Mouse (Mus musculus) hindbrain, embryonic 16.5 days (tissue): Measurements from ENCODE around the gene Gm21954. TPM values are rescaled to one million over a fixed set of nuclear protein-coding genes. Genes with fewer than 3 reads are reported as not detected.
A peak's percentile ranks its signal among the peaks of the same experiment; 100 is the strongest.

ENCODE experiments used
- ATAC-seq: fragments of 200-750 bp; cut with Nextera tagmentation; 2 replicates; pipeline ENCODE4 v1.8.0; 2017; ENCODE audit warnings: moderate TSS enrichment, moderate library complexity
- H3K27ac ChIP-seq: fragments of 300-500 bp; sonication (generic); 2 replicates; pipeline ENCODE4 v1.5.1; 2014; ENCODE audit warnings: low read depth, mild to moderate bottlenecking, control low read depth, low read length, moderate library complexity
- H3K27me3 ChIP-seq: fragments of 300-500 bp; sonication (generic); replicated peaks from 2 replicates; pipeline ENCODE4 v1.6.1; 2014; ENCODE audit warnings: low read length; ENCODE audit not compliant: control insufficient read depth, insufficient read depth
- H3K36me3 ChIP-seq: fragments of 300-500 bp; sonication (generic); 2 replicates; pipeline ENCODE4 v1.6.1; 2014; ENCODE audit warnings: mild to moderate bottlenecking, low read length, moderate library complexity, mixed read lengths; ENCODE audit not compliant: control insufficient read depth, insufficient read depth
- H3K4me1 ChIP-seq: fragments of 300-500 bp; sonication (generic); 2 replicates; pipeline ENCODE4 v1.6.1; 2014; ENCODE audit warnings: low read depth, low read length; ENCODE audit not compliant: control insufficient read depth, insufficient read depth
- H3K4me2 ChIP-seq: fragments of 300-500 bp; sonication (generic); 2 replicates; pipeline ENCODE4 v1.6.1; 2014; ENCODE audit warnings: mild to moderate bottlenecking, low read length, control low read depth, moderate library complexity
- H3K4me3 ChIP-seq: fragments of 300-500 bp; sonication (generic); 2 replicates; pipeline ENCODE4 v1.5.1; 2014; ENCODE audit warnings: mild to moderate bottlenecking, low read length, control low read depth, moderate library complexity
- H3K9ac ChIP-seq: fragments of 300-500 bp; sonication (generic); 2 replicates; pipeline ENCODE4 v1.6.1; 2014; ENCODE audit warnings: low read depth, mild to moderate bottlenecking, control low read depth, low read length, moderate library complexity
- H3K9me3 ChIP-seq: fragments of 300-500 bp; sonication (generic); 2 replicates; pipeline ENCODE4 v1.6.1; 2014; ENCODE audit warnings: mild to moderate bottlenecking, low read length, moderate library complexity; ENCODE audit not compliant: control insufficient read depth
- WGBS: fragments of 180-500 bp; shearing (Covaris S2); extraction: QIAGEN DNeasy Blood & Tissue Kit; methylation state at CpG from one replicate; pipeline ENCODE4 v1.1.7; 2014; 5-methylcytosine and 5-hydroxymethylcytosine counted together
- polyA plus RNA-seq: library from polyadenylated mRNA; unstranded; fragments of >200 nt; fragmentation: Nextera tagmentation; extraction: Ambion mirVana; gene quantifications from 2 replicates; pipeline ENCODE4 v1.2.1, GENCODE M21; 2015

The Gm21954 gene
- polyA plus RNA-seq, 1 experiment from 2014 or later, result not detected

GRCm38 (mm10) chr3:55495866-55496265 lies 23.9 kb upstream of the Gm21954 start:
- Histone ChIP-seq H3K27me3 (no peaks in the 10 kb centered on the region), H3K4me3 (no peak overlapping the region), H3K4me1 (no peaks in the 10 kb centered on the region), H3K9me3 (no peaks in the 10 kb centered on the region), H3K4me2 (no peak overlapping the region), H3K27ac (no peak overlapping the region), H3K9ac (no peak overlapping the region), H3K36me3 (peaks cover 16% of the 10 kb centered on the region)
- 31% methylated on average over 4 of the region's 4 CpGs for WGBS
- ATAC-seq, result no peak

- no peaks in the 10 kb centered on the region for H3K27me3 ChIP-seq
- ATAC-seq, result no peak
- H3K4me1 ChIP-seq, result no peaks in the 10 kb centered on the region
- no peak overlapping the region for H3K9ac ChIP-seq
- H3K27ac ChIP-seq, result no peak overlapping the region
- peaks cover 20% of the 10 kb centered on the region for H3K36me3 ChIP-seq
- H3K9me3 ChIP-seq, result no peaks in the 10 kb centered on the region
- 84% methylated on average over 7 of the region's 7 CpGs for whole genome bisulfite sequencing
- no peak overlapping the region for H3K4me2 ChIP-seq
- H3K4me3 ChIP-seq, result no peak overlapping the region
Measured at GRCm38 (mm10) chr3:55495231-55495630, 23.2 kb upstream of the Gm21954 start.

- no peaks in the 10 kb centered on the region for H3K4me1 ChIP-seq
- H3K27me3 ChIP-seq, result no peaks in the 10 kb centered on the region
- no peak overlapping the region for H3K4me2 ChIP-seq
- ATAC-seq, result no peak
- 52% methylated on average over 4 of the region's 4 CpGs for WGBS
- no peak overlapping the region for H3K27ac ChIP-seq
- H3K4me3 ChIP-seq, result no peak overlapping the region
- no peak overlapping the region for H3K9ac ChIP-seq
- no peaks in the 10 kb centered on the region for H3K9me3 ChIP-seq
- H3K36me3 ChIP-seq, result peaks cover 22% of the 10 kb centered on the region
Measured at GRCm38 (mm10) chr3:55494348-55494747, 22.3 kb upstream of the Gm21954 start.

- Histone ChIP-seq H3K4me2 (no peak overlapping the region), H3K36me3 (peaks cover 26% of the 10 kb centered on the region)
- 49% methylated on average over 6 of the region's 6 CpGs for WGBS
Measured at GRCm38 (mm10) chr3:55492021-55492420, 20.0 kb upstream of the Gm21954 start.

GRCm38 (mm10) chr3:55489231-55489990 lies 17.4 kb upstream of the Gm21954 start:
- no peaks in the 10 kb centered on the region for H3K9me3 ChIP-seq
- no peak overlapping the region for H3K4me3 ChIP-seq
- ATAC-seq, result peak; percentile 31; the same call in 1 of the 2 replicates
- H3K27me3 ChIP-seq, result no peaks in the 10 kb centered on the region
- H3K36me3 ChIP-seq, result peaks cover 37% of the 10 kb centered on the region
- WGBS, result 69% methylated on average over 12 of the region's 12 CpGs
- no peaks in the 10 kb centered on the region for H3K4me1 ChIP-seq
- H3K27ac ChIP-seq, result no peak overlapping the region
- no peak overlapping the region for H3K4me2 ChIP-seq
- H3K9ac ChIP-seq, result no peak overlapping the region

More at GRCm38 (mm10) chr3:55492021-55492420, 20.0 kb upstream of the Gm21954 start:
- Histone ChIP-seq H3K27ac (no peak overlapping the region), H3K4me1 (no peaks in the 10 kb centered on the region), H3K27me3 (no peaks in the 10 kb centered on the region), H3K9me3 (no peaks in the 10 kb centered on the region), H3K9ac (no peak overlapping the region), H3K4me3 (no peak overlapping the region)
- ATAC-seq, result 0 out of 2 replicates have a peak, but pooled peaks have one; percentile 12

- Histone ChIP-seq H3K4me2 (no peak overlapping the region), H3K9ac (no peak overlapping the region), H3K27me3 (no peaks in the 10 kb centered on the region), H3K4me1 (no peaks in the 10 kb centered on the region), H3K9me3 (no peaks in the 10 kb centered on the region), H3K27ac (no peak overlapping the region), H3K36me3 (peaks cover 23% of the 10 kb centered on the region), H3K4me3 (no peak overlapping the region)
- no peak for ATAC-seq
- WGBS, result 43% methylated on average over 4 of the region's 4 CpGs
Measured at GRCm38 (mm10) chr3:55483328-55483727, 11.3 kb upstream of the Gm21954 start.

- no peak; the same call in 1 of the 2 replicates for ATAC-seq
Measured at GRCm38 (mm10) chr3:55481140-55481539, 9.1 kb upstream of the Gm21954 start.

GRCm38 (mm10) chr3:55479306-55479705 lies 7.3 kb upstream of the Gm21954 start:
- no peak for ATAC-seq

More at GRCm38 (mm10) chr3:55481140-55481539, 9.1 kb upstream of the Gm21954 start:
- Histone ChIP-seq H3K27ac (no peak overlapping the region), H3K4me2 (no peak overlapping the region), H3K4me1 (no peaks in the 10 kb centered on the region), H3K9me3 (no peaks in the 10 kb centered on the region), H3K9ac (no peak overlapping the region), H3K36me3 (peaks cover 10% of the 10 kb centered on the region), H3K27me3 (no peaks in the 10 kb centered on the region), H3K4me3 (no peak overlapping the region)
- 87% methylated on average over 1 of the region's 1 CpGs for WGBS

GRCm38 (mm10) chr3:55476694-55477093 lies 4.7 kb upstream of the Gm21954 start:
- WGBS, result 90% methylated on average over 7 of the region's 7 CpGs
- Histone ChIP-seq H3K27ac (no peak overlapping the region), H3K4me1 (no peaks in the 10 kb centered on the region), H3K4me2 (no peak overlapping the region), H3K27me3 (no peaks in the 10 kb centered on the region), H3K36me3 (no peaks in the 10 kb centered on the region; the same call in 1 of the 2 replicates), H3K4me3 (no peak overlapping the region), H3K9ac (no peak overlapping the region), H3K9me3 (no peaks in the 10 kb centered on the region)
- no peak for ATAC-seq

More at GRCm38 (mm10) chr3:55479306-55479705, 7.3 kb upstream of the Gm21954 start:
- Histone ChIP-seq H3K27ac (no peak overlapping the region), H3K36me3 (peaks cover 6% of the 10 kb centered on the region), H3K9ac (no peak overlapping the region), H3K9me3 (no peaks in the 10 kb centered on the region), H3K4me1 (no peaks in the 10 kb centered on the region), H3K4me2 (no peak overlapping the region), H3K27me3 (no peaks in the 10 kb centered on the region), H3K4me3 (no peak overlapping the region)
- WGBS, result 86% methylated on average over 4 of the region's 4 CpGs
